Mouse (Mus musculus) heart, adult 8-10 months (tissue): ENCODE data around the gene Gnas. TPM values are rescaled to one million over a fixed set of nuclear protein-coding genes. Genes with fewer than 3 reads are reported as not detected.

ENCODE experiments used
- DNase-seq: peaks from one replicate; pipeline ENCODE4 v3.0.0; 2022; ENCODE audit warnings: low spot score
- total RNA-seq, 4 experiments: library from RNA; stranded (reverse); gene quantifications; 2 replicates each; pipeline ENCODE4 v1.2.4; 2022

Gnas gene
- total RNA-seq = 1,000 to 10,000 TPM; 1,172 to 1,307 (median 1,221) TPM

- DNase-seq = no peak
Observed at GRCm38 (mm10) chr2:174284011-174284410, at the start of gene Gnas. Gnas (plus strand) TSS chr2:174284320.

DNA sequence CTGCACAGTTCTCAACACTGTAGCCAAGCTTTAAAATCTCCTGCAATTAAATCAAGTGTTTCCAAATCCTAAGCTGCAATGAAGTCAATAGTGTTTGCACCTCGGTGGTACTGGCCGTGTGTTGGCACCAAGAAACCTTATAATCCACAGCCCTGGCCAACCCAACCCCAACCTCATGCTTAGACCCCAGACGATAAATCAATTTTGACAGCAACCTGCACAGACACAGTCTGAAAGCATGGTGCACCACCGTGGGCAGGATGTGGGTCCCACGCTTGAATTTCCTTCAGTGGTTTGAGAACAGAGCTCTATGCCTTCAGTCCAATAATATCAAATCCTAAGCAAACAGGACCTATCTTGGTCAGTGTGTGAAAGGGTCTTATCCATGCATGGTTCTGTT is 41.7 kb upstream of the Gnas start:
- no peak for DNase-seq

DNA sequence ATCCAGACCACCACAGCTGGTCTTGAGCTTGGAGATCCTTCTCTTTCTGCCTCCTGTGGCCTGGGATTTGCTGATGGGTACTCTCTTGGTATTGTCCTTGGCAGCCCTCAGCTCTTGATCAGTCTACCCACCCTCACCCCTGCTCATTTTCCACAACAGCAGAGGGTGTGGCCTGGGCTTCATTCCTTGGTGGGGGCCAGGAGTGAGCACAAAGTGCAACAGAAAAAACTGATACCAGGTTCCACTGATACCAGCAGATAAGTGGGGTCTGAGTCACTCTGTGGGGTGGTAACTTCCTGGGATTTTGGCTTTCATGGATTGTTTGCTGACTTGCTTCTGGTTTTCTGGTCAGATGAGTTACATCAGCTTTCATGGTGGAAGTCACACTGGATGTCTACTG is 32.2 kb upstream of the Gnas start:
- no peak for DNase-seq

GRCm38 (mm10) chr2:174257312-174257711 is 26.8 kb upstream of the Gnas start:
- DNase-seq = no peak

GRCm38 (mm10) chr2:174260004-174260403 is 24.1 kb upstream of the Gnas start:
- no peak for DNase-seq

GRCm38 (mm10) chr2:174260908-174261800 is 23.0 kb upstream of the Gnas start:
- no peak for DNase-seq

GRCm38 (mm10) chr2:174261801-174262200 is 22.3 kb upstream of the Gnas start:
- no peak for DNase-seq

GRCm38 (mm10) chr2:174263110-174263815 is 20.9 kb upstream of the Gnas start:
- no peak for DNase-seq

- no peak for DNase-seq
Observed at GRCm38 (mm10) chr2:174264248-174264647, 19.9 kb upstream of the Gnas start.

GRCm38 (mm10) chr2:174270416-174270815 is 13.7 kb upstream of the Gnas start:
- DNase-seq = no peak

DNA sequence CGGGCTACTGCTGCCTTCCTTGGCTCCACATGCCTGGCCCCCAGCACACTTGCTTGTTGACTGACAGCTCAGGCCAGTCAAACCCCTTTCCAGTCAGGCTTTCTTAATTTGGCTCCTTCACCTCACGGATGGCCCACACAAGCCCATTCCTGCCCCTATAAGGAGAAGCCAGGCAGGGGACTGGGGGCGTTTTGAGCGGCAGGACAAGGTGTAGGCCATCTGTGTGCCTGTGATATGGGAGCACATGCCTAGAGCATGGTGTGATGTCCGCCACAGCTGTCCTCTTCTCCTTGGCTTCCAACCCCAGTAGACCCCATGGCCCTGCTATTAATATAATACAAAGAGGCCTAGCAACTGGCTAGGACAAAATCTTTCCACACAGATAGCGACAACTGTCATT is 12.7 kb upstream of the Gnas start:
- no peak for DNase-seq

- no peak for DNase-seq
Observed at GRCm38 (mm10) chr2:174273131-174273530, 11.0 kb upstream of the Gnas start.

DNA sequence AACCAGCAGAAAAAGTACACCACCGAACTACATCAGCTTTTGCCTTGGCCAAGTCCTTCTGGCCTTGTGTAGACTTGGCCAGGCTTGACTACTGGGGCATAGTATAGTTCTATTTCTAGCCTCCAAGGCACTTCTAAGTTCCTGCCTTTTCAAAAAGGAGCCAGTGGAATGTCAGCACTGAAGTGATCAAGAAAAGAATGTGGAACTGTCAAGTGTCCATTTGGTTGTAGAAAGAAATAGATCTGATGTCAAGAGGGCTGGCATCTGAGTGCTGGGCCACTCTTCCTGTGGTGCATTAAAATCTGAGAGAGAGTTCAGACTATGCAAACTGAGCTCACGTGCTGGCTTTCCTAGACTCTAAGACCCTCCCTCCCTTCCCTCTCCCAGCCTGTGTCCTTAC is 10.2 kb upstream of the Gnas start:
- DNase-seq = no peak

- DNase-seq = no peak
Observed at GRCm38 (mm10) chr2:174279771-174280170, 4.3 kb upstream of the Gnas start.

DNA sequence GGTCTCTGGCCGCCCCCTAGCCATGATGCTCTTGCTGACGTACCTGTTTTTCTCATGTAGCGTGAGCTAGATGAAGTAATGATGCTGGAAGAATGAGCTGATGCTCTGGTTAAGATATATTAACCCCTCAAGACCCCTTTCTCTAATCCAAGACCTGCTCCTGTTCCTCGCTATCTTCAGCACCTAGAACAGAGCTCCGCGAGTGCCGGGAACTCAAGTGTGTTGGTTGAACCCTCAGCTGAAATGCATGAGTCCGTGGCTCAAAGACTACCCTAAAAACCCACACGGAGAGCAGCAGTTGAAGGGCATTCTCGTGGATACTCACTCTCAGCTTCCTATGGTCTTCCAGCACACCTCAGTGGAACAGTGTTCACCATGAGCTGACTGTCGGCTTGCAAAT is 779 bp upstream of the Gnas start:
- no peak for DNase-seq

- DNase-seq = no peak
Observed at GRCm38 (mm10) chr2:174284807-174285457, 812 bp downstream of the Gnas start.

DNA sequence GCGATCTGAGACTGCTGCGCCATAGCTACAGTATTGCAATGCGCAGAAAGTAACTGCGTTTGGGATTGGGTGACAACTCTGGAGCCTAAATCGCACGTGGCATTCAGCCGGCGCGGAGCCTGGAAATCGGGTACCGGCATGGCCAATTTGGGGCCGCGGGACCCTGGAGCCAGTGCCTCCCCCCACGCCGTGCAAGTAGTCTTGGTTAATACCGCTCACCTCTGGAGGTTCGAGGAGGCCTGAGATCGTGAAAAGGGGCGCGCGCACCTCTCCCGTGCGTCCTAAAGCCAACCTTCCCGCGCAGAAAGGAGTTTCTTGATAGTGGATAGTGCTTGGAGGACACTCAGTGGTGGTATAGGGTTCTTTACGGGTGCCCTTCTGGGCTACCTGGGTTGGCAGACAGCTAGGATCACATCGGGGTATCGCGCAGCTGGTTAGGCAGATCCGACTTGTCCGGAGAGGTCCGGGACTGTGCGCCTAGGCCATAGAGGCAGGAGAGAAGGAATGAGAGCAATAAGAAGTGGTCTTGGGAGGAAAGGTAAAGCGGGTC is 1.9 kb downstream of the Gnas start:
- DNase-seq = no peak

DNA sequence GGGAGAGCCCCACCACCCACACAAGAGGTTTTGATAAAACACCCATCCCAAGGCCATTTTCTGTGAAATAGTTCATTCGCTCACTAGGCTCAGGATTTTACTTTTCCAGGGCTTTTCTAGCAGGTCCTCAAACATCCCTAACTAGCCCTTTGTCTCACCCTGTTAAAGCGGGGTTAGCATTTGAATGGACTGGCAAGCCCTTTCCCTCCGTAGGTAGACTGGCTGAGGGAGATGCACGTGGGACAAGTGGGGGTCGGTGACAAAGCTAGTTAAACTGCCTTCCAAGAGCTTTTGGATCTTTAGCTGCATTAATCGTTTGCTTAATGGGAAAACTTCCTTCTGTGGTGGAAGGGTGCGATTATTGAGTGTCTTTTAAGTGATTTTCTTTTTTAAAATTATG is 3.8 kb downstream of the Gnas start:
- DNase-seq = no peak

- DNase-seq = no peak
Observed at GRCm38 (mm10) chr2:174288673-174289430, 4.7 kb downstream of the Gnas start.

DNA sequence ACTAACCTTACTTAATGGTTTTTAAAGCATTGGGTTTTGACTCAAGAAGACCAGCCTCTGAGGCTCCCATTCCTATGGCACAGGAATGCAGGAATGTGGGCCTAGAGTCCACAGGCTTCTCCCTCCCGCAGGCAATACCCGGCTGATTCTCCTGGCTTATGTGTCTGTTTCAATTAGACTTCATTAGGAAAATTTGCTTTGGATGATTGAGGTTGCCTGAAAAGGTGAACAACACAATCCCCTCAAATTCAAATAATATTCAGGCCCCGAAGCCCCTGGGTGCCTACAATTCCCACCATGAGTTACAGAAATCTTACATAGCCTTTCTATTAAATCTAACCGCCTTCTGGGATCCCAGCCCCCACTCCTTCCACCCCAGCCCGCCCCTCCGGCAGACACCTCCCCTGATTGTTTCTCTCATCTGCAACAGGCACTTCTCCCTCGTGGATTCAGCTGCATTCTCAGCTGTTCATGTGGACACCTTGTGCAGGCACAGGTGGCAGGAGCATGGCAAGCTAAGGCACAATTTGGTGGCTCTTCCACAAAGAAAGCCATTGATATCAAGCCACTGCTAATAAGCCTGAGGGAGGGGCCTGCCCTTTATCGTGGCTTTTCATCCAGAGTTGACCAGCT is 7.0 kb downstream of the Gnas start:
- no peak for DNase-seq

DNA sequence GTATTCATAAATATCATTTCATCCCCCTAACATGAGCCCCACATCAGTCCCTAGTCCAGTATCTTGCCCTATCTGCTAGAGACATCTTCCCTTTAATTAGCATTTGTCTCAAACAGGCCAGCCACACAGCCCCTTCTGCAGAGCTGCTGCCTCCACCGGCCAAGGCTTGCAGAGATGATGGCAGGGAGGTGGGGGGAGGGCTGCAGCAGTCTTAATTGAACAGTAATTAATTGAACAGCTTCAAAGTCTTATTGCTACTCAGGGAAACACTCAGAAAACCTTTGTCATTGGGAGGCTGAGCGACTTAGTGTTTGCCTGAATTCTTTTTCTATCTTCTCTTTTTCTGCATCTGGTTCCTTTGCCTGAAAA is 7.5 kb downstream of the Gnas start:
- no peak for DNase-seq
